Mouse (Mus musculus): ENCODE results near the gene Pakap.
"Not testable (repeated sequence)": the region's sequence is repeated elsewhere in the genome, so short reads cannot be mapped to it uniquely, and the experiment has no call there.

Gene Pakap

GRCm38 (mm10) chr4:57888978-57889377 lies 321.0 kb downstream of the Pakap start:
- not testable (repeated sequence) for DNase-seq

- DNase-seq, result no peak
These were observed 321.8 kb downstream of the Pakap start for GRCm38 (mm10) chr4:57889773-57890172.

DNA sequence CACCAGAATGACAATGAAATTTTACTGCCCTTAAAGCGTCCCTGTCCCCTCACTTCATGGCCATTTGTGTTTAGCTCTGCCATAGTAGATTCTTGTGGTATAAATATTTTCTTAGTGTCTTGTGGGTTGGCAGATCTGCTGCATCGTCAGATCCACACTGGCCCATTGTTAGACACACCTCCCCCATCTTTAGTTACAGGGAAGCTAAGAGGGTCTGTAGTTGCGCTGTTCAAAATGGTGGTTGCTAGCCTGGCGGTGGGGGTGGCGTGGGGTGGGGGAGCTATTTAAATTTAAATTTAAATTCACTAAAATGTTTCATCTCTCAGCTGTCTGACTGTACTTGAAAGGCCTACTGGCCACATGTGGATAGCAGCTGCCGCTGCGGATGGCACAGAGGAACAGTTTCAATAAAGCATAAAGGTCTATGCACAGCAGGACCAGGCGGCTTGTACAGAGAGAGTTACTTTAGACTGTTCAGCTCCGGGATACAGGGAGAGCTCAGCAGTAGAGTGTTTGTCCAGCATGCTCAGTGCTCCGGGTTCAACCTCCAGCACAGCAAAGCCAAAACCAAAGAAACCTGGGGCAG lies 324.1 kb downstream of the Pakap start:
- DNase-seq, result no peak

GRCm38 (mm10) chr4:57895140-57895539 lies 327.2 kb downstream of the Pakap start:
- DNase-seq, result no peak

DNA sequence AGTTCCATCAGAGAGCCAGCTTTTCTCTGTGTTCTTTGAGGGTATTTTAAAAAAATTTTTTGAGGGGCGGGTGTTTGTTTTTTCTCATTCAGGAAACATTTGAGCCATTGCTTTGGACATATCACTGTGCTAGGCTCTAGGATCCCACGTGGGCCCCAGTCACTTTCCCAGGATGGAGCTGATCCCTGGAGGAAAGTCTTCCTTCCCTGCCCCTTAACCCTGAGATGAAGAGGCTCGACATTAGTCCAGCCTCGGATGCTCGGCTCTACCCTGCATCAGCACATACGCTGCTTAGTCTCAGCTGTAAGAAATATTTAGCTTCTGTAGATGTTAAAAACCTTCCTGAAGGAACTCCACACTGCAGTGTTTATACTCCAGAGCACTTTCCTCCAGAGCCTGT lies 327.9 kb downstream of the Pakap start:
- DNase-seq, result no peak

DNA sequence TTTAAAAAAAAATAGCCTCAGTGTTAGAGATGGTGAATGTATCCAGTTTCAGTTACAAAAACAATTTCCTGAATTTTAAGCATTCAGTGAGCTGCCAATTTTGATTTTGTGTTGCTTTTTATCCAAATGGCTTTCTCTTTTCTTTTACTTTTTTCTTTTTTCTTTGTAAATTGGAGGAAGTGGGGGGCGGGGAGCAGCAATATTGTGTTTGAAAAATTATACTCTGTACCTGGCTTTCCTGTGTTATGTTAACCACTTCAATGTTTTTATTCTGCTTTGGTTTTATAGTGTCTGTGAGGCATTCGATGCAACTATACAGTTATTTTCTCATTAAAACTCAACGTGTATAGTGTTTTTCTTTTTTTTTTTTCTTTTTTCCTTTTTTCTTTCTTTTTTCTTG lies 328.7 kb downstream of the Pakap start:
- DNase-seq, result no peak

- DNase-seq, result peak; percentile 23
These were observed 333.2 kb downstream of the Pakap start for GRCm38 (mm10) chr4:57901210-57901609.

- DNase-seq, result no peak
These were observed 334.6 kb downstream of the Pakap start for GRCm38 (mm10) chr4:57902619-57903018.

- peak; percentile 44 for DNase-seq
These were observed 336.2 kb downstream of the Pakap start for GRCm38 (mm10) chr4:57904211-57904610.

- no peak for DNase-seq
These were observed 336.7 kb downstream of the Pakap start for GRCm38 (mm10) chr4:57904638-57905037.

DNA sequence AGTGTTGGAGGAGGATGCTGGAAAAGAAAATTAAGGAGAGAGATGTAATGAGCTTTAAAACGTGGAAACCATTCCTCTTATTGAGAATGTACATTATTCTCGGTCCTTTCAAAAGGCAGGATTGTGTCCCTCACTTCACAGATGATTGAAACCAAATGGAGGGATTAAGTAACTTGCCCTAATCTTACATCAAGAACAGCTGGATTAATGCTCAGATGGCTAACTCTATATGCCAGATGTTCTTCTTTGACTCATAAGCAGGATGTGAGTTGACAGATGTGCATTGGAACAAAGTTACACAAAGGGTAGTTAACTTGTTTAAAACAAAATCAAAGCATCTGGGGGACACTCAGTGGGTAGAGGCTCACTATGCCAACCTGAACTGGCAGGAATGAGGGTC lies 338.7 kb downstream of the Pakap start:
- DNase-seq, result no peak

DNA sequence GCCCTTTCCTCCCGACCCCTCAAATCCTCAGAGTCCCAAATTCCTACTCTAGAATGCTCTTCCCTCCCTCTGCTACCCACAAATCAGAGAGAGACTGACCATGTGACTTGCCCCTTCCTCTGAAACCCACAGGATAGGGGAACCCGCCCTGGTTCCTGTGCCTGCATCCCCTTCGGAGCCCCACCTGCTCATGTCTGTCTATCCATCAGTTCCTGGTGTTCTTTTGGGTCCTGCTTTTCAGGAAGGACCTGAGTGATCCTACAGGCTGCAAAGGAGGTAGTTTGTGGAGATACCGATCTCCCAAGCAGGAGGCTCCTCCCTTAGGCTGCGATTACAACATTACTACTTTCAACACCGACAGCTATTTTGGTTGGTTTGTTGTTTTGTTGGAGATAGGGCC lies 340.9 kb downstream of the Pakap start:
- no peak for DNase-seq

- DNase-seq, result no peak
These were observed 345.0 kb downstream of the Pakap start for GRCm38 (mm10) chr4:57913021-57913420.

DNA sequence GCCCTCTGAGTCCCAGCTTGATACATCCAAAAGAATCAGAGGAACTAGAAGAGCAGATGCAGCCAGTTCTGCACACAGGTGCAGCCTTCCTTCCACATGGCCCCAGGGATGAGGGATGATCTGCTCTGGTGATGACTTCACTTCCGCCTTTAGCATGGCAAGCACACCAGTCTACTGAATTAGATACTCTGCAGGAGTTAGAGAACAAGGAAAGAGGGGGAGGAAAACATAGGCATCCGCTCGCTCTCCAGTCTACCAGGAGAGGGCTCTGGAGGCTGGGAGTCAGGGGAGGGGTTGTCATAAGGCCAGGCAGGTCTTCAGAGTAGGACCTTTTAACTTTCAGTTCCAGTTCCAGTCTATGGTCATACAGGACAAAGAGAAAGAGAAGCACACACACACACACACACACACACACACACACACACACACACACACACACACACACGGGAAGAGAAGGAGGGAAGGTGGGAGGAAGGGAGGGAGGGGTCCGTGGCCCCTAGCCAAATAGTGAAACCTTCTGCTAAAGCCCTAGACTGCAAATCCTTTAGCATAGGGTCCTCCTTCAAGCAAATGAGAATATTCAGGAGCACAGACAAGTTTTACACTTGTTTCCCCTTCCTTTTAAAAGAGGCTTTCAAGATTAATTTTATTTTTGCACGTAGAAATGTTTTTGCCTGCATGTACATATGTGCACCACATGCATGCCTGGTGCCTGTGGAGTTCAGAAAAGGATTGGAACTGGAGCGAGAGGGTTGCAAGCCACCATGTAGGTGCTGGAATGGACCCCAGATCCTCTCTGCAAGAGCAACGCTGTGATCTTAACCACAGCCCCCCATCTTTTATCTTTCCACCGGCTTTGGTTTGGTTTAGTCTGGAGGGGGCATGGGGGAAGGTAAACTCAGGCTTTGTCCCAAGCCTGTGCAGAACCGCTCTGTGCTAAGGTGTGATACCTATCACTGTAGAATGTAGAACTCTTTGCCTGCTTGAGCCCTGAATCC lies 346.5 kb downstream of the Pakap start:
- DNase-seq, result no peak

DNA sequence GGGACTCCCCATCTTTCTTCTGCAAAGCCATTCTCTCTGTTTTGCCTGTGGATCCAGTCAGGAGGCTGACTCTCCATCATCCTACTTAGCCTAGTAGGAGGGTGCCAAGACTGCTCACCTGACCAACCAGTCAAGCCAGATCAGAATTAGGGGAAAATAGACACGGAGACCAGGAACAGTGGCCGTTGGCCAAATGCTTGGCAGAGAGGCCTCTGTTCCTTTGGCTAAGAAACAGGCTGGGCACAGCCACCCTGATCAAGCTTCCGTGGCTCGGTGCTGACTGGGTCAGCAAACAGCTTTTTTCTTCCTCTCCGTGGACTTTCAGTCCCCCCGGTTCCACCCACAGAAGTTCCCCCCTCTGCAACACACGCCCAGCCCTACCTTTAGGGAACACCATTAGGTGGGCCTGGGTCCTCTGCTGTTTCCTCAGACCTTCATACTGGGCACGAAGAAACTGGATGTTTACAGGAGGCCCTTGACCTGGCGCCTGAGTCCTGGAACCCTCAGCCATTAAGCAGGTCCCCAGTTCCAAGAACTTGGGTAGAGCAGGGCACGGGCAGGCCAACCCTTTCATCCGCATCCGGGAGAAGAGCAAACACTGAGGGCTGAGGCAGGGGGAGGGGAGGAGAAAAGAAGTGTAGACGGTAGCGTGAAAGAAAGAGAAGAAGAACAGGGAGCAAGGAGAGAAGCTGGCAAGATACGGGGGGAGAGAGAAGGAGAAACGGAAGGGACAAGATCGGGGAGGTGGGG lies 347.4 kb downstream of the Pakap start:
- DNase-seq, result peak; percentile 70

- peak; percentile 22 for DNase-seq
These were observed 348.3 kb downstream of the Pakap start, which contains the start of gene D630039A03Rik for GRCm38 (mm10) chr4:57916201-57916661. Gene D630039A03Rik (minus strand): TSS chr4:57916297.

- no peak for DNase-seq
These were observed 348.7 kb downstream of the Pakap start for GRCm38 (mm10) chr4:57916711-57917110.

- DNase-seq, result no peak
These were observed 351.8 kb downstream of the Pakap start for GRCm38 (mm10) chr4:57919494-57920423.

GRCm38 (mm10) chr4:57920522-57920921 lies 352.5 kb downstream of the Pakap start:
- no peak for DNase-seq

DNA sequence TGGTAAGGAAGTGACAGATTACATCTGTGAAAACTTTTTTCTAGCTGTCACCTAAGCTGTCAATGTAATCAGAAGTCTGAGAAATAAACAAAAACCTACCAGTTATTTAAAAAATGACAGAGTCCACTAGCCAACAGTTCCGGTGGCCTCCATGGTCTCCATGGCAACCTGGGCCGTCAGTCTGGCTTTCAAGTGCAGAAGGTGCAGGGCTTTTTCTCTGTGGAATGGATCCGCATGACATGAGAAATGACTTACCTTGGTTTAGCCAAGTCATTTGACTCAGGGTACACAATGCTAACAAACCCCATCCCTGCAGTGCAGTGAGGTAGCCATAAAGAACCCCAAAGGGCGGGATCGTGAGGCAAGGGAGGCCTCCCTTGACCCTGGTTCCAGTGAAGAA lies 354.2 kb downstream of the Pakap start:
- DNase-seq, result no peak

GRCm38 (mm10) chr4:57924556-57925071 lies 356.6 kb downstream of the Pakap start:
- no peak for DNase-seq
